Mouse (Mus musculus): ENCODE data around the gene Phf21a.
"Not testable (repeated sequence)": the region's sequence is repeated elsewhere in the genome, so short reads cannot be mapped to it uniquely, and the experiment has no call there.

Phf21a gene

DNA sequence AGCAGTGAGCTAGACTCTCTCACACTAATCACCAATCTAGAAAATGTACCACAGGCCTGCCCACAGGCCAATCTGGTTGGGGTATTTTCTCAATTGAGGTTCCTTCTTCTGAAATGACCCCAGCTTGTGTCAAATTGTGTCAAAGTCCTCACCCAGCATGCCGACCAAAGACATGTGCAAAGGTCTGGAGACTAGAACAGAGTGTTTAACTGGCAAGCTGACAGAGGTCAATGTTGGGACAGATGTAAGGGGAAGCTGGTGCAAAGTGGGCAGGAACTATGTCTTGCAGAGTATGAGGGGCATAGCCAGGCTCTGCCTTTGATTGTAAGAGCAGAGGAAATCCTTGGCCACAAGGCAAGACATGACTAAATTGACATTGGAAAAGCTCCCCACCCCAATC, 7.2 kb upstream of the Phf21a start:
- no peak for DNase-seq

DNA sequence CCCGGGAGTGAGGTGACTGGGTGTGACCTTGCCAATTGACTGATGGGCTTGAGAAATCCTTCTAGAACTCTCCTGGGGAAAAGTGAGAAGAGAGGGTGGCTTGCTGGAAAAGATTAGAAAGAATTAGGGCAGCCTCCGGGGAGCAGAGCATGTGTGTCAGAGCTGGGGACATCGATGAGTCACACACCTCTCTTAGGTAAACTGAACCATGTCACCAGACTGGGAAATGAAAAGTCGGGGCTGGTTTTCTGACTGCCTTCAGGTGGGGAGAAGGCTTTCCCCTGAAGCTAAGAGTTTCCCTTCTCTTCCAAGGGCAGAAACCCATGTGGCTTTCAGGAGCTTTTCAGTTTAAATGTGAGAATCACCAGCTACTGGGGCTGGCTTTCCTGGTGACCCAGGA, 5.9 kb upstream of the Phf21a start:
- DNase-seq = no peak

DNA sequence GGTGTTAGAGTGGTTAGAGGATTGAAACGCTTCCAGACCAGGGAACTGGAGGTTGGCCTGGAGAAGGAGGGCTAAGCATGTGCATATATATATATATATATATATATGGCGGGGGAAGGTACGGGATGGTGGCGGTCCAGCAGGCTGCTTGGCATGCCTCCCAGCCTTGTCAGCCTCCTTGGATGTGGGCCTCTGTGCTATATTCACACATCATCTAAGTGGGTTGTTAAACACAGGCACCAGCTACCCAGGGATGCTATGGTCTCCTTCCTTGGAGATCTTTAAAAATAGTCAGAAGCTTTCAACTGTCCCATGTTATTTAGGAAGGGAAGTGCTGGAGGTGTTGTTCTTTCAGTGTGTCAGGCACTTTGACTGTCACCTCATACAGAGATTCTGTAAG, 3.1 kb upstream of the Phf21a start:
- DNase-seq = no peak

DNA sequence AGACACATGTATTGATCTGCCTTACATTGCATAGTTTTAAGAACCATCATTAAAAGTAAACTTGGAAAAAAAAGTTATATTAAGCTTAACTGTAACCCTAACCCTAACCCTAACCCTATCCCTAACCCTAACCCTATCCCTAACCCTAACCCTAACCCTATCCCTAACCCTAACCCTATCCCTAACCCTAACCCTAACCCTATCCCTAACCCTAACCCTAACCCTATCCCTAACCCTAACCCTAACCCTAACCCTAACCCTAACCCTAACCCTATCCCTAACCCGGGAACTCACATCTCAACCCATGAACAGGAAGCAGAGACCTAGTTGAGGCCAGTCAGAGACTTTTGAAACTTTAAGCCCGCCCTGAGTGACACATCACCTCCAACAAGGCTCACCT, 586 bp downstream of the Phf21a start:
- DNase-seq = not testable (repeated sequence)

DNA sequence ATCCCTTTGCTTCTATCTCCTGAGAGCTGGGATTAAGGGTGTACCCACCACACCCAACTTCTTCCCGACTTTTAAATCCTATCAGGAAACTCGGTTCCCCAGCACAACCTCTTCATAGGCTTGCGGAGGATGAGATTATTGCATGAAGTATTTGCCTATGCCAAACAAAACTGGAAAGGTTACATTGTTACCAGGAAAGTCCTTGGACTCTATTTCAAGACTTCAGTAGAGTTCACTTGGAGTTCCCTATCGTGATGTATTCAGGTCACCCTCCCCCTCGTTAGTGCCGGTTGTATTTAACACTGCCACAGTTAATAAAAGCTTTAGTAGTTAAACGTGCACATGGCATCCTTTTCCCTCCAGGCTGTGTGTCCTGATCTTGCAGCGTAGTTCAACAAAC, 1.2 kb downstream of the Phf21a start:
- DNase-seq = no peak

DNA sequence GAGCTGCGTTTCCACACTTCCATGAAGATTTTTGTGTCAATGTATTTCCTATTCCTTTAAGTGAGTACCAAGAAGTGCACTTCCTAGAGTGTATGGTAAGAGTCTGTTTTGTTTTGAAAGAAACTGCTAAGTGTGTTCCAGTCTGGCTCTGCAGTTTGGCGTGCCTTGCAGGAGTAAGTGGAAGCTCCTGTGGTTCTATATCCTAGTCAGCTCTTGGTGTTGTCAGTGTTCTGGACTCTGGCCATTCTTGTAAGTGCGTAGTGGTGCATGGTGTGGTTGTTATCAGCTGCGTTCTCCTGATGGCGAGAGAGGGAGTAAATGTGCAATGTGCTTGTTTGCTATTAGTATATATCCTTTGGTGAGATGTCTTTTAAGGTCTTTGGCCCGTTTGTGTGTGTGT, 7.9 kb downstream of the Phf21a start:
- no peak for DNase-seq

DNA sequence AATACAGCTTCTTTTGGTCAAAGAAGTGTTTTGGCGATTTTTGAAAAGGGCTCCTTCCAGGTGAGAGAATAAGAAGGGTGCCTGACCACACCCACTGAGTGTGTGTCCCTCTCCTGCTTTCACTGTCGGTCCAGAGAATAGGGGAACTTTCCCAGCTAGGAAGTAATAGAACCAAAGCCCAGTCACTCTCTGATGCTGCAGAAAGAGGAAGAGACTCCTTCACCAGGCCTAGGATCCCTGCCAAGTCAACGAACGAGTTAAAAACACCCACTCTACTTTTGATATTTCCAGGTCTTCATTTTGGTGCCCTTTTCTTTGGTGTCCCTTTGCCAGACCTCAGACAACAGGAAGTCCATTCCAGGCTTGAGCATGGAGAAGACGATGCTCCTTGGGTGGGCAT, 31.6 kb downstream of the Phf21a start:
- no peak for DNase-seq

DNA sequence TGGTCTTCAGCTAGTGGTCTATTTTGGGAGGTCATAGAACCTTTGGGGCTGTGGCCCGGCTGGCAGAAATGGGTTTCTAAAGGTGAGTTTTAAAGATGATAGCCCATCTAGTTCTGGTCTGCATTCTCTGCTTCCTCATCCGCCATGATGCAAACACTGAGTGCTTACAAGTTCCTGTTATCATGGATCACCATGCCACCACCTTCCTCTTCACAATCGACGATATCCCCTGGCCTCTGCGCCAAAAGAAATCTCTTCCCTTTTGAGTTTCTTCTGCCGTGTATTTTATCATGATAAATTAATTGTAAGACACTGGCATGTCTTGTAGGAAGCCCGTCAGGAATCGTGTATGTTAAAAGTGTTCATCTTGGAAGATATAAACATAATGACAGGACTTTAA, 32.4 kb downstream of the Phf21a start:
- no peak for DNase-seq

DNA sequence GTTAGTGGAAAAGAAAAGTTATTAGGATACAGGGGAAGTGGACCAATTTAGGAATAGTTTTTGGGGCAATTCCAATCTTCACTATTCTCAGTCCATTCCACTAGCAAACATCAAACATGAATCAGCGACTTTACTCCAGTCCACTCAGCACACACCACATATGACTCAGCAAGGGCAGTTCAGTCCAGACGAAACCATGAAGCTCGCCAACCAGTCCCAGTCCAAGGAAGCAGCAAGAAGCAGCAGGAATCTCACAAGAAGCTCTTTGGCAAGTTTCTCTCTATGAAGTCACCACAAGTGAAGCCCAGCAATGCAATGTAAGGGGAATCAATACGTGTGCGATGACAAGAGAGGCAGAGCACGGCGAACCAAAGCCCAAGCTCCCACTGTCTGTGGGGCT, 37.2 kb downstream of the Phf21a start:
- no peak for DNase-seq

DNA sequence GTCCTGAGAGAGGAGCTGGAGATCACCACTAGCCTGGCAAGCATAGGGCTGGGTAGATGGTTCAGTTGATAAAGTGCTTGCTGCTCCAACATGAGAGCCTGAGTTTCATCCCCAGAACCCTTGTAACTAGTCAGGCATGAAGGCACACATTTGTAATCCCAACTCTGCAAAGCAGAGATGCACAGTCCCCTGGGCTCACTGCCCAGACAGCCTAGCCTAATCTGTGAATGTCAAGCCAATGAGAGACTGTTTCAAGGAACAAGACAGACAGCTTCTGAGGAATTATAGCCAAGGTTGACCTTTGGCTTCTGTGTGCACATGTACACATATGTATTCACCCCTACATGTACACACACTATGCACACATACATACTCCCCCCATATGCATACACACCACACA, 45.8 kb downstream of the Phf21a start:
- no peak for DNase-seq

DNA sequence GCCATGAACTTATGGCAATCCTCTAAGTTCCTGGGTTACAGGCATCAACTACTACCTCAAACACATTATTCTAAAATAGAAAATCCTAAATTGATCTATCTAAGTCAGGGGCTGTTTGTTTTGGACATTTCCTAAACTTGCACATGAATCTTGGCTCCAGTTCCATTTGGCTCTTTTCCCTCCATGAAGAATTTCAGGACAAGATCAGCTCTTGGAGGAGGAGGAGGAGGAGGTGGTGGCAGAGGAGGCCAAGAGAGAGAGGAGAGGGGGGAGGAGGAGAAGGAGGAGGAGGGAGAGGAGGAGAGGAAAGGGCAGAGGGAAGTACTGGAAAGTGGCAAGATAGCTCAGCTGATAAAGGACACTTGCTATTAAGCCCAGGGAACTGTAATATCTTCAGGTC, 46.4 kb downstream of the Phf21a start:
- DNase-seq = no peak

DNA sequence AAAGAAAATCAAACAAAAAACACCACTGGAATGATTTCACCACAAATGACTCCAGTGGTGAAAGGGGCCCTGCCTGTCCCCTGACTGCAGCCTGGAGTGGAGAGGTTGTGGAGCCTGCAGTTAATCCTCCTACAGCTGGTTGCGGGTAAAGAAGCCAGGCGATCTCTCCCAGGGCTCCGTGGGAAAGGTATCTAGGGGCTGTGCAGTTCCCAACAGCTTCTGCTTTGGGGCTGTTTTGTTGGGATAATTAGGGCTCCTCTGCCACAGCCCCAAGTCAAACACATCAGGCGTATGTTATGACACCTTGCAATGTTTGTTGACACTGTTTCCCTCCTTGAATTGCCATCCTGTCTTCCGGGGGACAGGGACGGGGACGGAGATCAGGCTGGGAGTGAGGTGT, 47.5 kb downstream of the Phf21a start:
- DNase-seq = no peak

DNA sequence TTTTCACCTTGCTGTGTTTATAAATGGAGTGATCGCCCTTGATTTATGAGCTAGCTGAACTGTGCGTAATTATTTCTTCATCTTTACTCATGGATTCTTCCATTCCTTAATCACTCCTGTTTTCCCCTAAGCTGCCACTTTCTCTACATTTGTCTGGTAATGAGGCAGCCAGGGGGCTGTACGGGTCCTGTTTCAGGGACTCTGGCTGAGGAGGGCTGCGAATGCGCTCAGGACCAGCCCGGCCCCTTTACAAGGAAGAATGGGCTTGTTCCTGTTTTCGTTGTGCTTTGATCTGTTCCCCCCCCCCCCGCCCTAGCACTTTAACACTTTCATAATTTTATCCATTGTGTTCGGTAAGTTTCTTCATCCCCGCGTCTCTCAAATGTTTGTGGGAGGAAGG, 48.2 kb downstream of the Phf21a start:
- DNase-seq = no peak

DNA sequence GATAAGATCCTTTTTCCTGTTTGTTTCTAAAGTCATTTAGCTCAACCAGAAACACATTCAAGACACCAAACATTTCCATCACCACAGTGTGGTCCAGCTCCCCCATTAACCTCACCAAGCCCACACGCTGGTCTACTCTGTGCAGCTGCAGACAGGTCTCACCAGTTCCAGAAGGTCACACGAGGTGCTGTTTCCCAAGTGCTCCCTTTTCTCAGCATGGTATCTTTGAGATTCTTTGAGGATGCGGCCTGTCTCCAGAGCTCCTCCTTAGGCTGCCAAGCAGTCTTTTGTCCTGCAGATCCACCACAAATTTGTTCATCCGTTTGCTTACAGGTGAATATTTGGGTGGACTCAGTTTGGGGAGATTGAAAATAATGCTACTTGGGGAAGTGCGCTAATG, 51.0 kb downstream of the Phf21a start:
- no peak for DNase-seq

DNA sequence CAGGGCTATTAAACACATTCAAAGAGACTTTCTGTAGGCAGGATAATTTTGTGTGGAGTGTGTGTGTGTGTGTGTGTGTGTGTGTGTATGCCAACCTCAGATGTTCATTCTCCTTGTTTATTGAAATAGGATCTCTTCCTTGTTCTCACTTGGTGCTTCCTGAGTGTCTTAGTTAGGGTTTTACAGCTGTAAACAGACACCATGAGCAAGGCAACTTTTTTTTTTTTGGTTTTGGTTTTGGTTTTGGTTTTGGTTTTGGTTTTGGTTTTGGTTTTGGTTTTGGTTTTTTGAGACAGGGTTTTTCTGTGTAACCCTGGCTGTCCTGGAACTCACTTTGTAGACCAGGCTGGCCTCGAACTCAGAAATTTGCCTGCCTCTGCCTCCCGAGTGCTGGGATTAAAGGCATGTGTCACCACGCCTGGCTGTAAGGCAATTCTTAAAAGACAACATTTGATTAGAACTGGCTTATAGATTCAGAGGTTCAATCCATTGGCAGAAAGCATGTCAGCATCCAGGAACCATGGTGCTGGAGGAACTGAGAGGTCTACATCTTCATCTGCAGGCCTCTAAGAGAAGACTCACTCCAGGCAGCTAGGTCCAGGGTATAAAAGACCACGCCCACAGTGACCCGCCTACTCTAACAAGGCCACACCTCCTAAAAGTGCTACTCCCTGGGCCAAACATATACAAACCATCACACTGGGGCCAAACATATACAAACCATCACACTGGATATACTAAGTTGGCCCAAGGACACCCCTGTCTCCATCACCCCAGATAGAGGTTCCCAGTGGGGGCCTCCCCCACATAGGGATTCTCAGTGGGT, 55.2 kb downstream of the Phf21a start:
- DNase-seq = not testable (repeated sequence)

DNA sequence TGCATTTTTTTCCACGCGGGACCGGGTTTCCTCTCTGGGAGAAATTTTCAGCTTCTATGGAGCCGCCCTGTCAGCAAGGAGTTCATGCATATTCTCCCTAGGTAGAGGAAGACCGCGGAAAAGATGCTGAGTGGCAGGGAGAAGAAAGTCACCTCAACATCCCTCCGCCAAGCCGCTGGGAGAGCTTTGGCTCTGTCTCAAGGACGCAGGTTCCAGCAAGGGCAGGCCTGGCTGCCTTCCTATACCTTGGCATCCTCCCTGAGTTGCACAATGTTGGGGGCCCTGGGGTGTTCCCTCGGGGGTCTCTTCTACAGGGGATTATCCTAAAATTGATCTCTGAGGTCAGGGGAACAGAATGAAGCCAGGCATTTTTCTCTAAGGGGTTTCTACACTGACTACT, 71.4 kb downstream of the Phf21a start:
- DNase-seq = no peak

DNA sequence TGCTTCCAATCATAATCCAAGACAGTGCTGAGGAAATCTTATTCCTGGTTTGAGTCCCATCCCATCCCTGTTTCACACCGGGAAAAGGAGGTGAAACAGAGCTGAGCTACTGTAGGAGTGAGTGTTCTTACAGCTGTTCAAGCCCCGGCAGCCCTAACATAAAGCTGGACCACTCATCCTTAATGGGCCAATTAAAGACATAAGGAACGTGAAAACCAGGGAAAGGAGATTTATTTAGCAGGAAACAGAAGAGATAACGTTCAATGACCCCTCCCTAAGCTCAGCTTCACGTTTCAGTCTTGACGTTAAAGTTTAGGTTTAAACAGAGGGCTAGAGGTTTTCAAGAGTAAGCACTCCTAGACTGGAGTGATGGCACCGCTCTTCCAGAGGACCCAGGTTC, 74.0 kb downstream of the Phf21a start:
- DNase-seq = no peak

DNA sequence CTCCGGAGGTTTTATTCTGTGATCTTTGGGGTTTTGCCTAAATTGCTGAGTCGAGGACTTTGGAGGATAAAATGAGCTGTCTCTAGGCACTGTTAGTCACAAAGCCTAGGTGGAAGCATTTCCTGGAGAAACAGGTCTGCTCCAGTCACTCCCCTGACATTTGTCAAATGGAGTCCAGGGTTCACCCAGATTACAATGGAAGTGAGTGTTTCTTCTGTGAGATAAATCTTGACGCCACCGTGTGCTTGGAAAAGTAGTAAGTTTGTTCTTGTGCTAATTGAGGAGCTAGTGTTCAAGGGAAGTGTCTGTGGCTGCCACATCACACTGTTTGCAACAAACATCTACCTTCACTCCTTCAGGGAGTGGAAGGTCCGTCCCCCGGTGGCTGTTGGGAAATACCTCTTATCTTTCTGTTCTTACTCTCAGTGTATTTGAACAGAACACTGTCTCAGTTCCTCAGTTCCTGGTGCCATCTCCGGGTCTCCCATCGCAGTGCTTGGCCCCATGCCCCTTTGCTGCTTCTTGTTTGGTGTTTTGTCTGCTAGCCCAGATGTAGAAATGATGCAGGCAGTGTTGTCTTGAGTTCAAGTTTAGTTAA, 78.2 kb downstream of the Phf21a start:
- no peak for DNase-seq

DNA sequence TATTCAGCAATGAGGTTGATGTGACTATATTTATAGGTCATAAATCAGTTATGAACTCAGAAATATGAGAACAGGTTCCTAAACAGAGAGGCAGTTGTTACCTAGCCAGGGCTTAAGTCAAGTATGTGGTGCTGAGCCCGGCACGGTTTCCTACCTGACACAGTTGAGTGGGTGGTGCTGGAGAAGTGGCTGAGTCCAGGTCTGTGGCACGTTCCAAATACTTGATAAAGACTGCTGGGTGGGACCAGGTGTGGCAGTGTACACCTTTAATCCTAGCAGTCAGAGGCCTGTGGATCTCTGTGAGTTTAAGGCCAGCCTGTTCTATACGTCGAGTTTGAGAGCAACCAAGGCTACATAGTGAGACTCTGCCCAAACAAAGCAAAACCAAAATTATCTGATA, 79.4 kb downstream of the Phf21a start:
- DNase-seq = no peak

DNA sequence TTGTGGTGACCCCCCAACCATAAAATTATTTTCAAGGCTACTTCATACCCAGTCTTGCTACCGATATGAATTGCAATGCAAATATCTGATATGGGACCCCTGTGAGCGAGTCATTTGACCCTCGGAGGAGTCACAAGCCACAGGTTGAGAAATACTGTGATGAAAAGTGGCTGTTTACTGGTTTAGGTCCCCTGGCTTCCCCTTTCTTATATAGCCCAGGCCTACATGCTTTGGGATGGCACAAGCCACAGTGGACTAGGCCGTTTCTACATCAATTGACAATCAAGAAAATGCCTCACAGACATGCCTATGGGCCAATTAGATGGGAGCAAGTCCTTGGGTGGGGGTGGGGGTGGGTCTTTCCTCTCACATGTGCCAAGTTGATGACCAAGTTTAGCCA, 80.3 kb downstream of the Phf21a start:
- DNase-seq = no peak

DNA sequence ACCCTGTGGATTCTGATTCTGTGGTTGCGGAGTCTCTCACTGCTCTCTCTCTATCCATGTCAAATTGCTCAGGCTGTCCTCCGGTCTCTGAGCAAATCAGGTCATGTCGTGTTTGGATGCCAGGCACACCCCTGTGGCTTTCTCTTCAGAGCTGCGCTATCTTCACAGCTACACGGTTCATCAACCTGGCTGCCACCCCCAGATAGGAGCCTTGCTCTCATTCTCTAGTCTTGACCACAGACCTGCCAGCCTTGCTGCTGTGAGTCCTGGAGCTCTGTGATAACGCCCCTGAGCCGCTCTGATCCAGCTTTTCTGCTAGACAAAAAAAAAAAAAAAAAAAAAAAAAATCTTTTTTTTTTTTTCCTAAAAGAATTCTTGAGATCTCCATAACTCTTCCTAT, 81.3 kb downstream of the Phf21a start:
- no peak for DNase-seq

DNA sequence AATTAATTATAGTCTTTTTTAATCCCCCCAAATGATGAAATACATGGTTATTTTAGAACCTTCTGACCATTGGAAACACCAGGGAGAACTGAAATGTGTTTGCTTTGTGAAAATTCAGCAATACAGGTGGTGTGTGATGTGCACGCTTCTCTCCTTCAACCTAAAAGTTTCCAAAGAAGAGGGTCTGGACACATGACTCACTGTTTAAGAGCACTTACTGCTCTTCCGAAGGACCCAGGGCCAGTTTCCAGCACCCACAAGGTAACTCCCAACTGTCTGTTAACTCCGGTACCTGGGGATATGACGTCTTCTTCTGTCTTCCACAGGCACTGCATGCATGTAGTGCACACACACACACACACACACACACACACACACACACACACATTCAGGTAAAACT, 82.1 kb downstream of the Phf21a start:
- DNase-seq = no peak

DNA sequence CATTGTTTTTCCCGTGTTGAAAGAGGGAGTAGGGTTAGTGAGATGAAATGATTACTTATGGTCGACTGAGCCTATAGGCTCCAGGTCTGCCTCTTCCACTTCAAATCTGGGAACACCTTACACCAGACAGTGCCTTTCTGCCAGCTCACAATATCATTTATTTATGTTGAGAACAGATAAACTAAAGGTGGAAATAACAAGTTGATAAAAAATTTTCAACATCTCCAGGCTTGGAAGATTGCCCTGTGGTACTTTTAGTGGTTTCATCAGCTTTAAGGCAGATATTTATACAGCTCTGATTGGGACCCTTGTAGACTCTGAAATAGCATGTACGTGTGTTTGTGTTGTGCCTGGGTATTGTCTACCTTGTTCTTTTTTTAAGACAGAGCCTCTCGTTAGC, 83.4 kb downstream of the Phf21a start:
- no peak for DNase-seq

DNA sequence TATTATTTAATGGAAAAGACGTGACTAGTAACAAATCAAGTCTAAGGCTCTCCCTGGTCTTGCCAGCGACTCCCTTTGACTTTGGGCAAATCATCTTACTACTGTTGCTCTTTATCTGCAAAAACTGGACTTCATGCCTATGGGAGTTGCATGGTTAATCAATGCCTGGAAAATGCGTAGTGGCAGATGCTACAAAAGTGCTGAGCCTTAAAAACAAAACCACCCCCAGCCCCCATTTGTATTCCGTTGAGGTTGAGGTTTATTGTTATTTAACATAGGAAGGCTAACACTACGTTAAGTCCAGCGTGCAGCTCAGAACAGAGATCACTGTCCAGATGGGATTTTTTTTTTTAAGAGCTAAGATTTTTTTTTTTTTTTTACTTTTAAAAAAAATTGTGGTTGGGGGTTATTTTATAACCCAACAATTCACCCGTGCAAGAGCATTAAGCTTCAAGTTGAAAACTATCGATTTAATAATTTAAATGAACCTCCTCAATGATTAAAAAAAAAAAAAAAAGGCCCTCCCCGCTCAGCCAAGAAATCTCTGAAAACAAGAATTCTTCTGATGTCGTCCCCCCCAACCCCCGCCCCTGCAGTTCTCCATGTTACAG, 89.3 kb downstream of the Phf21a start:
- DNase-seq = no peak
